Mouse (Mus musculus): ENCODE results near the gene Cnn3. TPM values are rescaled to one million over a fixed set of nuclear protein-coding genes. Genes with fewer than 3 reads are reported as not detected.

The Cnn3 gene
- total and polyA plus RNA-seq, 3 experiments, result 37.8 to 45.4 (median 40.2) TPM

GRCm38 (mm10) chr3:121460473-121461193 lies 34.3 kb downstream of the Cnn3 start:
- TF ChIP-seq EP300 (IDR thresholded peaks at IDR 0.05; ENCODE audit: insufficient read depth, low read depth, low read length) (no peak), POLR2A (IDR thresholded peaks at IDR 0.05; ENCODE audit: insufficient read depth, low read depth, low read length) (no peak)
- H3K36me3 ChIP-seq (ENCODE audit: control insufficient read depth, insufficient read depth, low read length), result peaks cover 2% of the 10 kb centered on the region
- no peaks in the 10 kb centered on the region for H3K4me1 ChIP-seq (ENCODE audit: control insufficient read depth, insufficient read depth, low read length)
- H3K27me3 ChIP-seq (ENCODE audit: control insufficient read depth, insufficient read depth, low read length), result no peaks in the 10 kb centered on the region
- 78% methylated on average over 16 of the region's 16 CpGs for WGBS
- H3K27ac ChIP-seq, result no peak overlapping the region
- no peaks in the 10 kb centered on the region for H3K79me2 ChIP-seq (replicated peaks; ENCODE audit: control insufficient read depth, insufficient read depth, low read length)
- intact Hi-C loops (cut with DNase I), result no loop called here
- DNase-seq, result no peak
- no peak overlapping the region for H3K9ac ChIP-seq (ENCODE audit: low read depth, low read length)
- no peak overlapping the region for H3K4me3 ChIP-seq

- no peaks in the 10 kb centered on the region for H3K79me2 ChIP-seq (replicated peaks; ENCODE audit: control insufficient read depth, insufficient read depth, low read length)
- no peaks in the 10 kb centered on the region for H3K27me3 ChIP-seq (ENCODE audit: control insufficient read depth, insufficient read depth, low read length)
- no peak overlapping the region for H3K27ac ChIP-seq
- intact Hi-C loops (cut with DNase I), result no loop called here
- no peak overlapping the region for H3K4me3 ChIP-seq
- 92% methylated on average over 13 of the region's 13 CpGs for whole genome bisulfite sequencing
- H3K9ac ChIP-seq (ENCODE audit: low read depth, low read length), result no peak overlapping the region
- no peak for DNase-seq
- no peaks in the 10 kb centered on the region for H3K4me1 ChIP-seq (ENCODE audit: control insufficient read depth, insufficient read depth, low read length)
- peaks cover 2% of the 10 kb centered on the region for H3K36me3 ChIP-seq (ENCODE audit: control insufficient read depth, insufficient read depth, low read length)
- TF ChIP-seq POLR2A (IDR thresholded peaks at IDR 0.05; ENCODE audit: insufficient read depth, low read depth, low read length) (no peak), CTCF (IDR thresholded peaks at IDR 0.05) (no peak)
Observed at GRCm38 (mm10) chr3:121461477-121461876, 35.2 kb downstream of the Cnn3 start.

- no peak for TF ChIP-seq EP300 (IDR thresholded peaks at IDR 0.05; ENCODE audit: insufficient read depth, low read depth, low read length)
- TF ChIP-seq POLR2A (IDR thresholded peaks at IDR 0.05; ENCODE audit: insufficient read depth, low read depth, low read length), result no peak
- TF ChIP-seq CTCF (IDR thresholded peaks at IDR 0.05), result no peak
- no peaks in the 10 kb centered on the region for H3K79me2 ChIP-seq (replicated peaks; ENCODE audit: control insufficient read depth, insufficient read depth, low read length)
- no peaks in the 10 kb centered on the region for H3K4me1 ChIP-seq (ENCODE audit: control insufficient read depth, insufficient read depth, low read length)
- no peak overlapping the region for H3K27ac ChIP-seq
- H3K36me3 ChIP-seq (ENCODE audit: control insufficient read depth, insufficient read depth, low read length), result peaks cover 2% of the 10 kb centered on the region
- 94% methylated on average over 3 of the region's 3 CpGs for WGBS
- H3K4me3 ChIP-seq, result no peak overlapping the region
- H3K27me3 ChIP-seq (ENCODE audit: control insufficient read depth, insufficient read depth, low read length), result no peaks in the 10 kb centered on the region
- no peak overlapping the region for H3K9ac ChIP-seq (ENCODE audit: low read depth, low read length)
- no peak for DNase-seq
- intact Hi-C loops (cut with DNase I), result no loop called here
Observed at GRCm38 (mm10) chr3:121462782-121463181, 36.5 kb downstream of the Cnn3 start.

GRCm38 (mm10) chr3:121464733-121465305 lies 38.5 kb downstream of the Cnn3 start:
- no peaks in the 10 kb centered on the region for H3K36me3 ChIP-seq (ENCODE audit: control insufficient read depth, insufficient read depth, low read length)
- intact Hi-C loops (cut with DNase I), result no loop called here
- H3K79me2 ChIP-seq (replicated peaks; ENCODE audit: control insufficient read depth, insufficient read depth, low read length), result no peaks in the 10 kb centered on the region
- no peak for DNase-seq
- H3K4me3 ChIP-seq, result no peak overlapping the region
- H3K4me1 ChIP-seq (ENCODE audit: control insufficient read depth, insufficient read depth, low read length), result no peaks in the 10 kb centered on the region
- H3K27ac ChIP-seq, result no peak overlapping the region
- 75% methylated on average over 7 of the region's 7 CpGs for WGBS
- no peaks in the 10 kb centered on the region for H3K27me3 ChIP-seq (ENCODE audit: control insufficient read depth, insufficient read depth, low read length)
- TF ChIP-seq CTCF (IDR thresholded peaks at IDR 0.05) (no peak), EP300 (IDR thresholded peaks at IDR 0.05; ENCODE audit: insufficient read depth, low read depth, low read length) (no peak), POLR2A (IDR thresholded peaks at IDR 0.05; ENCODE audit: insufficient read depth, low read depth, low read length) (no peak)
- no peak overlapping the region for H3K9ac ChIP-seq (ENCODE audit: low read depth, low read length)

GRCm38 (mm10) chr3:121465795-121466194 lies 39.5 kb downstream of the Cnn3 start:
- Histone ChIP-seq H3K36me3 (ENCODE audit: control insufficient read depth, insufficient read depth, low read length) (no peaks in the 10 kb centered on the region), H3K27me3 (ENCODE audit: control insufficient read depth, insufficient read depth, low read length) (no peaks in the 10 kb centered on the region), H3K4me3 (no peak overlapping the region), H3K9ac (ENCODE audit: low read depth, low read length) (no peak overlapping the region), H3K79me2 (replicated peaks; ENCODE audit: control insufficient read depth, insufficient read depth, low read length) (no peaks in the 10 kb centered on the region), H3K4me1 (ENCODE audit: control insufficient read depth, insufficient read depth, low read length) (no peaks in the 10 kb centered on the region), H3K27ac (no peak overlapping the region)
- DNase-seq, result no peak
- TF ChIP-seq CTCF (IDR thresholded peaks at IDR 0.05) (no peak), EP300 (IDR thresholded peaks at IDR 0.05; ENCODE audit: insufficient read depth, low read depth, low read length) (no peak), POLR2A (IDR thresholded peaks at IDR 0.05; ENCODE audit: insufficient read depth, low read depth, low read length) (no peak)
- WGBS, result 84% methylated on average over 10 of the region's 10 CpGs
- intact Hi-C loops (cut with DNase I), result no loop called here

- 66% methylated on average over 10 of the region's 10 CpGs for WGBS
Observed at GRCm38 (mm10) chr3:121467094-121467552, 40.8 kb downstream of the Cnn3 start.

More at GRCm38 (mm10) chr3:121467094-121467552, 40.8 kb downstream of the Cnn3 start:
- Histone ChIP-seq H3K4me1 (ENCODE audit: control insufficient read depth, insufficient read depth, low read length) (no peaks in the 10 kb centered on the region), H3K27me3 (ENCODE audit: control insufficient read depth, insufficient read depth, low read length) (no peaks in the 10 kb centered on the region), H3K9ac (ENCODE audit: low read depth, low read length) (no peak overlapping the region), H3K36me3 (ENCODE audit: control insufficient read depth, insufficient read depth, low read length) (no peaks in the 10 kb centered on the region), H3K27ac (no peak overlapping the region), H3K4me3 (no peak overlapping the region), H3K79me2 (replicated peaks; ENCODE audit: control insufficient read depth, insufficient read depth, low read length) (no peaks in the 10 kb centered on the region)
- intact Hi-C loops (cut with DNase I), result no loop called here
- no peak for DNase-seq
- TF ChIP-seq POLR2A (IDR thresholded peaks at IDR 0.05; ENCODE audit: insufficient read depth, low read depth, low read length), result no peak
- TF ChIP-seq CTCF (IDR thresholded peaks at IDR 0.05), result no peak
- TF ChIP-seq EP300 (IDR thresholded peaks at IDR 0.05; ENCODE audit: insufficient read depth, low read depth, low read length), result no peak
